Mouse (Mus musculus) olfactory bulb, adult 2 months (tissue): ENCODE measurements at regions not wholly inside any gene's neighbourhood (a gene's known extent, or its start where the extent isn't known, plus 50 kb on each side); places are given as distances from the start of the nearest gene placed in this dataset.

Experiments used
- CTCF ChIP-seq: fragments of 200-500 bp; IDR thresholded peaks from 2 replicates; pipeline ENCODE4 v1.5.1; 2012; ENCODE audit warnings: low read depth, mild to moderate bottlenecking, low read length, moderate library complexity; ENCODE audit not compliant: insufficient read depth
- POLR2A ChIP-seq: fragments of 200-500 bp; IDR thresholded peaks from 2 replicates; pipeline ENCODE4 v1.6.1; 2012; ENCODE audit warnings: mild to moderate bottlenecking, low read depth, low read length, moderate library complexity; ENCODE audit not compliant: insufficient read depth

DNA sequence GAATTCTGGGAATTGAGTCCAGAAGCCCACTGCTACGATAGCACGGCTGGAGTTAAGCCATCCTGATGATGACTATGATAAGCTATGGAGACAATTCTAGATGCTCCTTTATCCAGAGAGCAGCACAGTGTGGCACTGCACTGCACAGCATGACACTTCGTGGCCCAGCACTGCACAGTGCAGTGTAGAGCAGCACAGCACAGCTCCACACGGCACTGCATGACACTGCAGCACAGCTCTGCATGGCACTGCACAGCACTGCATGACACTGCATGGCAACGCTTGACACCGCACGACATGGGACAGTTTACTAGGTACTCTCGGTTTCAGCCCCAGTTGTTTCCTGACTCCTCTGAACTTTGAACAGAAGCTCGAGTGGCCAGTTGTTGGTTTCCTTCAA, 523.1 kb downstream of the Etnk1 start:
- TF ChIP-seq CTCF (no peak), POLR2A (no peak)
